Mouse (Mus musculus) layer of hippocampus, postnatal 25 days (tissue): ENCODE results near the gene Tmem86a. TPM values are rescaled to one million over a fixed set of nuclear protein-coding genes. Genes with fewer than 3 reads are reported as not detected.
"Not testable (repeated sequence)": the region's sequence is repeated elsewhere in the genome, so short reads cannot be mapped to it uniquely, and the experiment has no call there.

Source experiments
- DNase-seq, 2 experiments: peaks; one replicate each; pipeline ENCODE4 v3.0.0; 2022; ENCODE audit warnings: mixed read lengths in 2 of 2, low spot score in 1 of 2; ENCODE audit errors: extremely low spot score in 1 of 2
- total RNA-seq, 2 experiments: library from RNA; stranded (reverse); gene quantifications; 2 replicates each; pipeline ENCODE4 v1.2.3; 2021

The Tmem86a gene
- total RNA-seq, 2 experiments from 2014 or later = 14.1 to 15.2 TPM

GRCm38 (mm10) chr7:47026899-47027298, 23.5 kb upstream of the Tmem86a start:
- not testable (repeated sequence) for DNase-seq

- DNase-seq = no peak
Measured at GRCm38 (mm10) chr7:47027520-47027919, 22.9 kb upstream of the Tmem86a start.

GRCm38 (mm10) chr7:47030517-47031193, 19.7 kb upstream of the Tmem86a start:
- no peak for DNase-seq

- DNase-seq = no peak
Measured at GRCm38 (mm10) chr7:47031371-47031770, 19.0 kb upstream of the Tmem86a start.

- DNase-seq = no peak
Measured at GRCm38 (mm10) chr7:47034785-47035384, 15.5 kb upstream of the Tmem86a start.

DNA sequence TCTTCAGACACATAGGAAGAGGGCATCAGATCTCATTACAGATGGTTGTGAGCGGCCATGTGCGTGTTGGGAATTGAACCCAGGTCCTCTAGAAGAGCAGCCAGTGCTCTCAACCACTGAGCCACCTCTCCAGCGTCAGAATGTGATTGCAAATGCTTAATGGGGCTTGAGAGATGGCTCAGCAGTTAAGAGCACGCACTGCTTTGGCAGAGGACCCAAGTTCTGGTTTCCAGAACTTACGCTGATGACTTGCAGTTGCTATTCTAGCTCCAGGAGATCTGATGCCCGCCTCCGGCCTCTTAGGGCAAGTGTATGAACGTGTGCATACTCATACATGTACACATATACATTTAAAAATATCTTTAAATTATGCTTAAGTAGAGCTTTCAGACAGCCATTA, 15.0 kb upstream of the Tmem86a start:
- no peak for DNase-seq

- DNase-seq = no peak
Measured at GRCm38 (mm10) chr7:47041706-47042105, 8.7 kb upstream of the Tmem86a start.

DNA sequence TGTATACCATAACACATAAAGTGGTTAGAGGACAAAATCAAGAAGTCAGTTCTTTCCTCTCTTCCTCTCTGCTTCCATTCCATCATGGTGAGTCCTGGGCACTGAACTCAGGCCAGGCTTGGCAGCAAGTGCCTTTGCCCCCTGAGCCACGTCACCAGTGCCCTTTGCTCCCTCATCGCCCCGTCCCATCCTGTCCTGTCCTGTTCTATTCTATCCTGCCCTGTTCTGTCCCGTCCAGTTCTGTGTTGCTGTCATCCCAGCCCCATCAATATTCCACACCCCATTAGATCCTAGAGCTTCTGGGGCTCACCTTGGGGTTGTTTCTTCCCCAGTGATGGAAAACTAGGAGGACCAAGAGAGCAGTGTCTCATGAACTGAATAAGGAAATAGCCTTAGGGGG, 8.3 kb upstream of the Tmem86a start:
- DNase-seq = no peak

DNA sequence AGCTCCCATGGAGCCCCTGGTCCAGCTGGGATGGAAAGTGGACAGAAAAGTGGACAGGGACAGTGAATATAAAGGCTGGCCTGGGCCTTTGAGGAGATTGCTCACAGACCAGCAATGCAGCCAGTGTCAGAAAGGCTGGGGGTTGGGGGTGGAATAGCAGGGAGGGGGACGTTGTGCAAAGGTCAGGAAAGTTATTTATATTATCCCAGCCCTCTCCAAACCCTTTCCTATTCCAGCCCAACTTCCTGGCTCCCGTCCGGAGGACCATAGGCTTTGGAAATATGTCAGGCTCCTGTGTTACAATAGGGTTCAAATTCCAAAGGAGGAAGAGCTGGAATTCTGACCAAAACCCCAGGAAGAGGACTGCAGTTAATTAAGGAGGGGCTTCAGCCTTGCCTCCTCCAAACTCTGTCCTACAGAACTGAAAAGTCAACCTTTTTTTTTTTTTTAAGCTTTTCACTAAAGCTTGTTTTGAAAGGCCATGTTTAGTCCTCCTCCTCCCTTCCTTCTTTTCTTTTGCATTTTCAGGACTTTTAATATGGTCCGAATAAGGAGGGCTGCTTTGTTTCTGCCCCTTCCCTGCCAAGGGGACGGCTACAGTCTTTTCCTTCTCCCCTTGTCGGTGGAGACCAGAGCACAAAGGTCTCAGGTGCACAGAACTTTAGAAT, 7.4 kb upstream of the Tmem86a start:
- DNase-seq = no peak

GRCm38 (mm10) chr7:47050766-47051165, 365 bp downstream of the Tmem86a start:
- peak; percentile 50 to 59 for DNase-seq

GRCm38 (mm10) chr7:47051404-47052151, 1.2 kb downstream of the Tmem86a start:
- DNase-seq = no peak

- no peak for DNase-seq
Measured at GRCm38 (mm10) chr7:47052276-47052675, 1.9 kb downstream of the Tmem86a start.

GRCm38 (mm10) chr7:47053287-47053686, 2.9 kb downstream of the Tmem86a start:
- DNase-seq = no peak

DNA sequence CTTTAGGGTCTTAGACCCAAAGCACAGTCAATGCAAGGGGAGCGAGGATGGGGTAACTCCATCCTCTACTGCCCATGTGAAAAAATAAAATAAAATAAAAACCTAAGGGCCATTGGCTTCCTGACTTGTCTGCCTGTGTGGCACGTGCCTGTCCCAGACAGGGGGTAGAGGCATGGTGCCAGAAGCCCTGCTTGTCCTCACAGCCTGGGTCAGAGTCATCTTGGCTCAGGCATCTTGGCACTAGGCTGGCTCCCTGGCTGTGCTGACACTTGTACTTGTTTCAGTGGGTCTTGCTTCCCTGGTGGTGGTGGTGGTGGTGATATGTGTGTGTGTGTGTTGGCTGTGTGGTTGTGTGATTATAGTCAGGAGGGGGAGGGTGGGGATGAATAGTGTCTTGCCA, 4.3 kb downstream of the Tmem86a start:
- no peak for DNase-seq

DNA sequence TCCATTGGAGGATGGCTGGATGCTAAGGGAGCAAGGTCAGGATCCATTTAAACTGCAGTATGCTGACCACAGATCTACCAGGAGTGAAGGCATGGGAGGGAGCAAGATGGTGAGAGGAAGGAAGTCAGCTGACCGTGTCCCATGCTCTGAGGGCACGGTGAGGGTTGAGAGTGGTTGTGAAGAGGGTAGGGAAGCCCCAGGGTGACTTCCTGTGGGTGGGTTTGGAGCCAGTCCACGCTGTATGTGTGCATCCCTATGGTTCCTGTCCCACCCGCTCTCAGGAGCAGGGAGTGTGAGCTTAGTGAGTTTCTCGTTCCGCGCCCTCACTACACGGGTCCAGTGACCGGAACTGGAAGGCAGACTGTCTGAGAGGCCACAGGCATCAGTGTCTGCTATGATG, 5.3 kb downstream of the Tmem86a start:
- no peak for DNase-seq

- no peak for DNase-seq
Measured at GRCm38 (mm10) chr7:47056273-47056672, 5.9 kb downstream of the Tmem86a start.

- no peak for DNase-seq
Measured at GRCm38 (mm10) chr7:47059339-47059738, 8.9 kb downstream of the Tmem86a start.

DNA sequence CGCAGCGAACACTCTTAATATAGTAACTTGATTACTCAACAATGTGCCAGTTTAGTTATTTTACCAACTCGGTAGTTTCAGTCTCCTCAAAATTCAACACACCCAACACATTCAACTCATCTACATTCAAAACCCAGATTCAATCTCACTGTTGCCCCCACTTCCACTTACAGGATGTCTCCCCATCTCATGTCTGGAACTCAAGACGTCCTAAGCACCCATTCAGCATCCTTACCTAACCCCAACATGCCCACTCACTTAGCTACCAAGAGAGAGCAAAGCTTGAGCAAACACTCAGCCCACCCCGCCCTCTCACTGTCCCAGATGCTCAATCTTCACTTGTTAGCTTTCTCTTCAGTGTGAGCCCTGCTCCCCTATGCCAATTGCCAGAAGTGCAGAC, 11.2 kb downstream of the Tmem86a start:
- no peak for DNase-seq

- no peak for DNase-seq
Measured at GRCm38 (mm10) chr7:47066942-47067341, 16.5 kb downstream of the Tmem86a start.

- DNase-seq = no peak
Measured at GRCm38 (mm10) chr7:47067879-47068278, 17.5 kb downstream of the Tmem86a start.

GRCm38 (mm10) chr7:47072551-47072950, 22.1 kb downstream of the Tmem86a start:
- DNase-seq = no peak
